11 mouse cellular contexts compared by ENCODE assay signal in the genomic region with DNA sequence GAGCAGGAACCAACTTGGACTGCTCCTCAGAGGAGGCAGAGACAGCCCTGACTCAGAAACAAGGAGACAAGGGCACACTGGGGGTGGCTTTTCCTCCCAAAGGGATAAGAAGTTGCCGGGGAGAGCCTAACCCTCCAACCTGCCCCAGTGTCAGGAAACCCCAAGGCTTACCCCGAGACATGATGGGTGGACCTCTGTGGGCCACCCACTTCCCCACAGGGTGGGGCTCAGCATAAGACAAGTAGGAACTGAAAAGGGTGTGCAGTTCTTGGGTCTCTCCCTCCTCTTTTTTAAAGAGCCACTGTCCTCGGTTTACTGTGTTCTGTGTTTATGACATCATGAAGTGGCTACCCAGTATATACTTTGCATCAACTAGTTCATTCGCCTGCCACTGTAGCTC. TPM values are rescaled to one million over a fixed set of nuclear protein-coding genes. Genes with fewer than 3 reads are reported as not detected.
A peak's percentile ranks its signal among the peaks of the same experiment; 100 is the strongest.
DNase-seq lines count a peak whose midpoint lies in the region; ATAC-seq and TF ChIP-seq lines count a peak whose summit lies in the region.
"Had no signal": no experiment of that assay in that cellular context is flagged by ENCODE, and none has a peak within 500 bp of the region (broad histone marks: within the 10 kb centered on the region; RNA-seq: fewer than 3 reads in every experiment).

No protein-coding gene starts in this region.

- TF ChIP-seq POLR2A in testis, adult 2 months (IDR thresholded peaks at IDR 0.05; ENCODE audit: control insufficient read depth, low read depth, low read length) = no peak

- TF ChIP-seq CTCF in testis, adult 2 months (IDR thresholded peaks at IDR 0.05; ENCODE audit: control insufficient read depth, insufficient read depth, insufficient replicate concordance, low read depth, low read length) = no peak

- no peak for DNase-seq in forebrain, embryonic 10.5 days (ENCODE audit: extremely low spot score, low spot score)
- DNase-seq in forebrain, embryonic 14.5 days (ENCODE audit: low spot score) = no peak
- no peak for DNase-seq in testis, postnatal 10 days (ENCODE audit: low spot score)
- peak; percentile 64 for DNase-seq in lung, postnatal 36 days
- DNase-seq in thymus, postnatal 25 days = peak; percentile 12
- DNase-seq in right cerebral cortex, adult 2 months (ENCODE audit: low spot score in 2 of 2) = no peak
- DNase-seq in hindbrain, embryonic 14.5 days (ENCODE audit: low spot score) = no peak
- DNase-seq: cerebellum, postnatal 14 days had no signal

- 81% methylated on average over 4 of the region's 4 CpGs for WGBS in forebrain, embryonic 10.5 days
- WGBS in forebrain, embryonic 14.5 days = 87% methylated on average over 4 of the region's 4 CpGs
- 91% methylated on average over 4 of the region's 4 CpGs for whole genome bisulfite sequencing in hindbrain, embryonic 14.5 days

- peaks cover 23% of the 10 kb centered on the region for H3K4me1 ChIP-seq in forebrain, embryonic 10.5 days
- H3K4me1 ChIP-seq in forebrain, embryonic 14.5 days (ENCODE audit: control insufficient read depth, insufficient read depth, low read length) = no peaks in the 10 kb centered on the region; the same call in 1 of the 2 replicates
- H3K4me1 ChIP-seq in testis, adult 2 months (ENCODE audit: control insufficient read depth, insufficient read depth, low read length) = peaks cover 5% of the 10 kb centered on the region
- H3K4me1 ChIP-seq in hindbrain, embryonic 14.5 days (replicated peaks; ENCODE audit: control insufficient read depth, insufficient read depth, low read length) = 0 out of 2 replicates have a peak, but pooled peaks cover 2% of the 10 kb centered on the region

- no peak overlapping the region for H3K4me3 ChIP-seq in forebrain, embryonic 10.5 days
- H3K4me3 ChIP-seq in forebrain, embryonic 14.5 days (ENCODE audit: low read depth, low read length) = no peak overlapping the region
- H3K4me3 ChIP-seq in testis, adult 2 months (ENCODE audit: control insufficient read depth, low read depth, low read length) = no peak overlapping the region
- no peak overlapping the region for H3K4me3 ChIP-seq in hindbrain, embryonic 14.5 days (replicated peaks; ENCODE audit: low read length)
- H3K4me3 ChIP-seq: stomach, embryonic 15.5 days had no signal

- no peak for ATAC-seq in forebrain, embryonic 14.5 days
- no peak for ATAC-seq in hindbrain, embryonic 14.5 days (ENCODE audit: low FRiP score)
- ATAC-seq: midbrain, embryonic 16.5 days had no signal

- peaks cover 94% of the 10 kb centered on the region for H3K36me3 ChIP-seq in forebrain, embryonic 10.5 days (replicated peaks)
- H3K36me3 ChIP-seq in forebrain, embryonic 14.5 days (ENCODE audit: control insufficient read depth, insufficient read depth, low read length) = peaks cover 53% of the 10 kb centered on the region
- no peaks in the 10 kb centered on the region for H3K36me3 ChIP-seq in testis, adult 2 months (ENCODE audit: control insufficient read depth, insufficient read depth, low read length)
- H3K36me3 ChIP-seq in hindbrain, embryonic 14.5 days (replicated peaks; ENCODE audit: control insufficient read depth, insufficient read depth) = peaks cover 39% of the 10 kb centered on the region

- no peaks in the 10 kb centered on the region for H3K27me3 ChIP-seq in forebrain, embryonic 10.5 days (ENCODE audit: poor library complexity, severe bottlenecking)
- no peaks in the 10 kb centered on the region for H3K27me3 ChIP-seq in forebrain, embryonic 14.5 days (replicated peaks; ENCODE audit: control insufficient read depth, insufficient read depth, low read length)
- H3K27me3 ChIP-seq in testis, adult 2 months (ENCODE audit: control insufficient read depth, insufficient read depth, low read length) = no peaks in the 10 kb centered on the region
- H3K27me3 ChIP-seq in hindbrain, embryonic 14.5 days (ENCODE audit: control insufficient read depth, insufficient read depth, low read length) = no peaks in the 10 kb centered on the region
- H3K27me3 ChIP-seq: stomach, embryonic 15.5 days had no signal

- no peaks in the 10 kb centered on the region for H3K9me3 ChIP-seq in forebrain, embryonic 10.5 days
- no peaks in the 10 kb centered on the region for H3K9me3 ChIP-seq in forebrain, embryonic 14.5 days (replicated peaks; ENCODE audit: control insufficient read depth, low read length)
- no peaks in the 10 kb centered on the region for H3K9me3 ChIP-seq in hindbrain, embryonic 14.5 days (ENCODE audit: control insufficient read depth, low read length)
- H3K9me3 ChIP-seq: stomach, embryonic 15.5 days had no signal

- H3K27ac ChIP-seq in forebrain, embryonic 10.5 days = peak overlapping the region; percentile 48; the same call in 1 of the 2 replicates
- no peak overlapping the region for H3K27ac ChIP-seq in forebrain, embryonic 14.5 days (ENCODE audit: low read depth, low read length)
- H3K27ac ChIP-seq in testis, adult 2 months (ENCODE audit: control insufficient read depth, insufficient read depth, low read depth, low read length) = peak overlapping the region; percentile 55
- H3K27ac ChIP-seq in hindbrain, embryonic 14.5 days = no peak overlapping the region
- H3K27ac ChIP-seq: stomach, embryonic 15.5 days had no signal

- no peak overlapping the region for H3K4me2 ChIP-seq in forebrain, embryonic 14.5 days (ENCODE audit: low read length)
- no peak overlapping the region for H3K4me2 ChIP-seq in hindbrain, embryonic 14.5 days (replicated peaks)
- H3K4me2 ChIP-seq: stomach, embryonic 15.5 days had no signal

- no peak overlapping the region for H3K9ac ChIP-seq in forebrain, embryonic 14.5 days (ENCODE audit: low read length)
- no peak overlapping the region for H3K9ac ChIP-seq in hindbrain, embryonic 14.5 days
- H3K9ac ChIP-seq: stomach, embryonic 15.5 days had no signal

RNA-seq across cellular contexts. Expression of a gene that starts 53.8 kb away (rescaled TPM):
- polyA plus RNA-seq in forebrain, embryonic 10.5 days (2016; fragmentation: Nextera tagmentation; extraction: Ambion mirVana) = 107 and 108 TPM in 2 replicates
- polyA plus RNA-seq in forebrain, embryonic 14.5 days (2014; fragmentation: Nextera tagmentation; extraction: Ambion mirVana) = 195 and 209 TPM in 2 replicates
- 138 and 146 TPM in 2 replicates for polyA plus RNA-seq in testis, adult 2 months (2012; rRNA removed)
- 173 and 186 TPM in 2 replicates for polyA plus RNA-seq in hindbrain, embryonic 14.5 days (2014; fragmentation: Nextera tagmentation; extraction: Ambion mirVana)

RNA-seq across cellular contexts. Expression of a gene that starts 53.9 kb away (rescaled TPM):
- 1.1 and 1.6 TPM in 2 replicates for polyA plus RNA-seq in forebrain, embryonic 10.5 days (2016; fragmentation: Nextera tagmentation; extraction: Ambion mirVana)
- polyA plus RNA-seq in forebrain, embryonic 14.5 days (2014; fragmentation: Nextera tagmentation; extraction: Ambion mirVana) = 2.7 and 2.8 TPM in 2 replicates
- 4.4 and 8.5 TPM in 2 replicates for polyA plus RNA-seq in testis, adult 2 months (2012; rRNA removed)
- polyA plus RNA-seq in hindbrain, embryonic 14.5 days (2014; fragmentation: Nextera tagmentation; extraction: Ambion mirVana) = 0.94 and 1.2 TPM in 2 replicates

RNA-seq across cellular contexts. Expression of a gene that starts 59.2 kb away (rescaled TPM):
- 277 and 280 TPM in 2 replicates for polyA plus RNA-seq in forebrain, embryonic 10.5 days (2016; fragmentation: Nextera tagmentation; extraction: Ambion mirVana)
- 149 and 167 TPM in 2 replicates for polyA plus RNA-seq in forebrain, embryonic 14.5 days (2014; fragmentation: Nextera tagmentation; extraction: Ambion mirVana)
- polyA plus RNA-seq in testis, adult 2 months (2012; rRNA removed) = 2.6 and 3.4 TPM in 2 replicates
- polyA plus RNA-seq in hindbrain, embryonic 14.5 days (2014; fragmentation: Nextera tagmentation; extraction: Ambion mirVana) = 155 and 163 TPM in 2 replicates

Comparison
In these comparisons a context has a peak if more than half of its experiments do, and no peak if none do; other contexts are left out.
1. H3K27ac ChIP-seq: peak in forebrain, embryonic 10.5 days (single experiment) and testis, adult 2 months (single experiment); none in forebrain, embryonic 14.5 days (single experiment) and hindbrain, embryonic 14.5 days (single experiment).
2. DNase-seq: peak in lung, postnatal 36 days (single experiment) and thymus, postnatal 25 days (single experiment); none in forebrain, embryonic 10.5 days (single experiment), forebrain, embryonic 14.5 days (single experiment), testis, postnatal 10 days (single experiment), right cerebral cortex, adult 2 months (0 of 2) and hindbrain, embryonic 14.5 days (single experiment).
3. RNA of a gene that starts 59.2 kb away (polyA plus RNA-seq): 277 to 280 TPM in forebrain, embryonic 10.5 days, 155 to 163 TPM in hindbrain, embryonic 14.5 days and 149 to 167 TPM in forebrain, embryonic 14.5 days; 2.6 to 3.4 TPM in testis, adult 2 months; every median in the first group is over 10 times any median in the second.